Mouse (Mus musculus): ENCODE data around the gene Zbtb9. TPM values are rescaled to one million over a fixed set of nuclear protein-coding genes. Genes with fewer than 3 reads are reported as not detected.
"Not testable (repeated sequence)": the region's sequence is repeated elsewhere in the genome, so short reads cannot be mapped to it uniquely, and the experiment has no call there.

The Zbtb9 gene
- polyA plus RNA-seq, 2 experiments, result 2.6 to 4.0 TPM

DNA sequence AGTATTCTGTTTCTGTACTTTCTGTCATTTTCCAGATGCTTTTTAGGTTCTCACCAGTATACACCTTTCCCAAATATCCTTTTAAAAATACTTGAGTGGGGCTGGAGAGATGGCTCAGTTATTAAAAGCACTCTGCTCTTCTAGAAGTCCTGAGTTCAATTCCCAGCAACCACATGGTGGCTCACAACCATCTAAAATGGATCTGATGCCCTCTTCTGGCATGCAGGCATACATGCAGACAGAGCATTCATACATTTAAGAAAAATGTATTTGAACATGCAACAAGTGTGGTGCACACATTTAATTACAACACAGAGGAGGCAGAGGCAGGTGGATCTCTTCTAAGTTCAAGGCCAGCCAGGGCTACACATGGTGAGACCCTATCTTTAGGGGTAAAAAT is 2.4 kb downstream of the Zbtb9 start:
- Histone ChIP-seq H3K9me3 (ENCODE audit: control insufficient read depth, low read length) (no peaks in the 10 kb centered on the region), H3K4me2 (ENCODE audit: low read depth) (no peak overlapping the region), H3K27ac (no peak overlapping the region), H3K9ac (replicated peaks) (no peak overlapping the region), H3K36me3 (replicated peaks; ENCODE audit: control insufficient read depth, insufficient read depth, low read depth) (peaks cover 13% of the 10 kb centered on the region), H3K4me3 (ENCODE audit: insufficient read depth in 1 of 2, low read depth in 2 of 2, low read length in 2 of 2) (no peak overlapping the region), H3K27me3 (ENCODE audit: control insufficient read depth, insufficient read depth, low read length) (no peaks in the 10 kb centered on the region), H3K4me1 (replicated peaks; ENCODE audit: control insufficient read depth in 2 of 2, insufficient read depth in 2 of 2, low read length in 1 of 2) (peaks cover 7 to 8% of the 10 kb centered on the region in 2 experiments)
- peak; percentile 54 for TF ChIP-seq CTCF (IDR thresholded peaks at IDR 0.05; ENCODE audit: low read depth)
- no peak for TF ChIP-seq EP300 (IDR thresholded peaks at IDR 0.05; ENCODE audit: low read depth)
- DNase-seq (ENCODE audit: low read depth in 3 of 3, low spot score in 3 of 3) (no peak), ATAC-seq (ENCODE audit: insufficient read depth) (no peak)

DNA sequence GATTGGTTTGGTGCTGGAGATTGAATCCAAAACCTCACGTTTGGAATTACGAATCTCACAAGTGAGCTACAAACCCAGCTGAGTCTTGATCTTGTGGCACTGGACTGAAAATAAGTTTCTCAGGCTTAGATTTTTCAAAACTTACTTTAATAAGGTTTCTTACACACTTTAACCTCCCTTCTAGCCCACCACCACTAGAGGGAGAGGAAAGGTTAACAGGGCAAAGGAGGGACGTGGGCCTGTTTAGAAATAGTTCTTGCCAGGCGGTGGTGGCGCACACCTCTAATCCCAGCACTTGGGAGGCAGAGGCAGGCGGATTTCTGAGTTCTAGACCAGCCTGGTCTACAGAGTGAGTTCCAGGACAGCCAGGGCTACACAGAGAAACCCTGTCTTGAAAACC is 4.4 kb downstream of the Zbtb9 start:
- not testable (repeated sequence) for H3K27ac ChIP-seq; H3K9me3 ChIP-seq (ENCODE audit: control insufficient read depth, low read length); ATAC-seq (ENCODE audit: insufficient read depth); H3K4me2 ChIP-seq (ENCODE audit: low read depth); DNase-seq (ENCODE audit: low read depth in 3 of 3, low spot score in 3 of 3); H3K4me1 ChIP-seq (replicated peaks; ENCODE audit: control insufficient read depth in 2 of 2, insufficient read depth in 2 of 2, low read length in 1 of 2); H3K4me3 ChIP-seq (ENCODE audit: insufficient read depth in 1 of 2, low read depth in 2 of 2, low read length in 2 of 2); H3K27me3 ChIP-seq (ENCODE audit: control insufficient read depth, insufficient read depth, low read length); H3K9ac ChIP-seq (replicated peaks)
- peaks cover 13% of the 10 kb centered on the region for H3K36me3 ChIP-seq (replicated peaks; ENCODE audit: control insufficient read depth, insufficient read depth, low read depth)
- 76% methylated on average over 6 of the region's 6 CpGs for WGBS (ENCODE audit: insufficient replicate concordance)
- peak; percentile 17; the same call in 1 of the 2 replicates for TF ChIP-seq CTCF (IDR thresholded peaks at IDR 0.05; ENCODE audit: low read depth)

DNA sequence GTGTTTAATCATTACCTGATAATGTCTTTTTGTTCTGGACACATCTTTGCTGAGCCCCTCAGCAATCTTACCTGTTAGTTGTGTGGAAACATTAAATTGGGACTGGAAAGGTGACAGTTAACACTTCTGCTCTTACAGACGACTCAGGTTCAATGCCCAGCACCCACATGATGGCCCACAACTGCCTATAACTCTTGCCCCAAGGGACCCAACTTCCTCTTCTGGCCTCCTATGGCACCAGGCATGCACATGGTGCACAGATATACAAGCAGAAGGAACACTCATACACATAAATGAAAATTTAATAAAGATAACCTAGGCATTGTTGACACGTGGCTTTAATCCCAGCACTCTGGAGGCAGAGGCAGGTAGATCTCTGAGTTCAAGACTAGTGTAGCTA is 6.5 kb downstream of the Zbtb9 start:
- DNase-seq (ENCODE audit: low read depth in 3 of 3, low spot score in 3 of 3) (no peak), ATAC-seq (ENCODE audit: insufficient read depth) (no peak)
- WGBS (ENCODE audit: insufficient replicate concordance), result 48% methylated on average over 2 of the region's 2 CpGs
- Histone ChIP-seq H3K27me3 (ENCODE audit: control insufficient read depth, insufficient read depth, low read length) (no peaks in the 10 kb centered on the region), H3K4me1 (replicated peaks; ENCODE audit: control insufficient read depth in 2 of 2, insufficient read depth in 2 of 2, low read length in 1 of 2) (no peaks in the 10 kb centered on the region; a peak in 1 of 4 replicates), H3K27ac (no peak overlapping the region), H3K9me3 (ENCODE audit: control insufficient read depth, low read length) (no peaks in the 10 kb centered on the region), H3K4me2 (ENCODE audit: low read depth) (no peak overlapping the region), H3K36me3 (replicated peaks; ENCODE audit: control insufficient read depth, insufficient read depth, low read depth) (peaks cover 13% of the 10 kb centered on the region), H3K4me3 (ENCODE audit: insufficient read depth in 1 of 2, low read depth in 2 of 2, low read length in 2 of 2) (no peak overlapping the region), H3K9ac (replicated peaks) (no peak overlapping the region)
- no peak for TF ChIP-seq EP300 (IDR thresholded peaks at IDR 0.05; ENCODE audit: low read depth)
- no peak for TF ChIP-seq CTCF (IDR thresholded peaks at IDR 0.05; ENCODE audit: low read depth)

DNA sequence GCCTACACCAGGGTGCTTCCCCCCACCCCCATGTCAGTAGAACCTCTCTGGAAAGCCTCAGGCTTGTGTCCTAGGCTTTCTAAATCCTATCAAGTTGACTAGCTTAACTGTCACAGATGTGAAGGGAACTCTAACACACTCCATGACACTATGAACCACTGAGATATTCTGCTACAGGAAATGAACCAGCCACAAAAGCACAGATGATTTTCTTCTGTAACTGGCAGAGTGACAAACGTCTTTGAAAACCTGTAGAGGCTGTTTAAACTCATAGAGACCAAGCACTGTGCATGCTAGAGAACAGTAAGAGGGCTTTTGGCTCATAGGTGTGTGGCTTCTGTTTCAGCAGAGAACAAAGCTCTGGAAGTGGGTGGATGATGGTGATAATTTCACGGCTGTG is 8.1 kb downstream of the Zbtb9 start:
- no peak for ATAC-seq (ENCODE audit: insufficient read depth)
- peaks cover 10% of the 10 kb centered on the region for H3K36me3 ChIP-seq (replicated peaks; ENCODE audit: control insufficient read depth, insufficient read depth, low read depth)
- no peaks in the 10 kb centered on the region for H3K4me1 ChIP-seq (replicated peaks; ENCODE audit: control insufficient read depth in 2 of 2, insufficient read depth in 2 of 2, low read length in 1 of 2)
- no peak overlapping the region for H3K9ac ChIP-seq (replicated peaks)
- H3K27ac ChIP-seq, result no peak overlapping the region
- no peaks in the 10 kb centered on the region for H3K27me3 ChIP-seq (ENCODE audit: control insufficient read depth, insufficient read depth, low read length)
- H3K4me2 ChIP-seq (ENCODE audit: low read depth), result no peak overlapping the region
- no peaks in the 10 kb centered on the region for H3K9me3 ChIP-seq (ENCODE audit: control insufficient read depth, low read length)
- no peak for TF ChIP-seq EP300 (IDR thresholded peaks at IDR 0.05; ENCODE audit: low read depth)
- no peak for TF ChIP-seq CTCF (IDR thresholded peaks at IDR 0.05; ENCODE audit: low read depth)
- 13% methylated on average over 2 of the region's 2 CpGs for WGBS (ENCODE audit: insufficient replicate concordance)
- H3K4me3 ChIP-seq (ENCODE audit: insufficient read depth in 1 of 2, low read depth in 2 of 2, low read length in 2 of 2), result no peak overlapping the region
- no peak for DNase-seq (ENCODE audit: low read depth in 3 of 3, low spot score in 3 of 3)

DNA sequence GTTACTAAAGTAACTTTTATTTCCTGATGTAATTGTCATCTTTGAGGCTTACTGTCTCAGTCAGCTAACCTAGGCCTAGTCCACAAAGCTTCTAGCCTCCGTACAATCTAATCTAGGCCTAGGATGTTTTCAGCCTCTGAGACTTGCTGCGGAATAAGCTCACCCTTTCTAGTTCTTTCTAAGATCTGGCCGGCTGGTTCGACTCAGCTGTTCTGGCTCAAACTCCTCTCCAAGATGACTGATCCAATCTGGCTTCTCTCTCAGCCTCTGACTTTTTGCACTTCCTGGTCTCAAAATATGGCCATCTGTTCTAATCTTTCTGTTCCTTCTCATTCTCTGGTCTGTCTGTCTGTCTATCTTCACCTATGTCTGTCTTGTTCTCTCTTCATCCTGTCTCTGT is 10.4 kb downstream of the Zbtb9 start:
- Histone ChIP-seq H3K4me1 (replicated peaks; ENCODE audit: control insufficient read depth in 2 of 2, insufficient read depth in 2 of 2, low read length in 1 of 2) (no peaks in the 10 kb centered on the region), H3K9ac (replicated peaks) (no peak overlapping the region), H3K4me2 (ENCODE audit: low read depth) (no peak overlapping the region), H3K4me3 (ENCODE audit: insufficient read depth in 1 of 2, low read depth in 2 of 2, low read length in 2 of 2) (no peak overlapping the region), H3K9me3 (ENCODE audit: control insufficient read depth, low read length) (no peaks in the 10 kb centered on the region), H3K27ac (no peak overlapping the region), H3K36me3 (replicated peaks; ENCODE audit: control insufficient read depth, insufficient read depth, low read depth) (peaks cover 1% of the 10 kb centered on the region; the same call in 1 of the 2 replicates), H3K27me3 (ENCODE audit: control insufficient read depth, insufficient read depth, low read length) (no peaks in the 10 kb centered on the region)
- DNase-seq (ENCODE audit: low read depth in 3 of 3, low spot score in 3 of 3) (no peak), ATAC-seq (ENCODE audit: insufficient read depth) (no peak)
- TF ChIP-seq EP300 (IDR thresholded peaks at IDR 0.05; ENCODE audit: low read depth) (no peak), CTCF (IDR thresholded peaks at IDR 0.05; ENCODE audit: low read depth) (no peak)
- WGBS (ENCODE audit: insufficient replicate concordance), result 84% methylated on average over 4 of the region's 4 CpGs

Measured in liver, embryonic 14.5 days (tissue).